Mouse (Mus musculus) left cerebral cortex, postnatal 10 days (tissue): ENCODE results near the gene Tsc1. TPM values are rescaled to one million over a fixed set of nuclear protein-coding genes. Genes with fewer than 3 reads are reported as not detected.

Experiments
- DNase-seq, 2 experiments: peaks; one replicate each; pipeline ENCODE4 v3.0.0; 2021 to 2022; ENCODE audit warnings: low spot score in 2 of 2, mixed read lengths in 1 of 2; ENCODE audit errors: extremely low spot score in 1 of 2
- intact Hi-C: fragments of 180-260 bp; cut with DNase I; formaldehyde crosslinking; loops from one replicate; pipeline ENCODE4 v1.15.1; 2025
- total RNA-seq, 2 experiments: library from RNA; stranded (reverse); gene quantifications; 2 replicates each; pipeline ENCODE4 v1.2.3; 2021

The Tsc1 gene
- total RNA-seq, 2 experiments from 2014 or later = 42.4 to 43.0 TPM

- DNase-seq = no peak
- intact Hi-C loops = no loop called here
Observed at GRCm38 (mm10) chr2:28611407-28611787, 29.6 kb upstream of the Tsc1 start.

DNA sequence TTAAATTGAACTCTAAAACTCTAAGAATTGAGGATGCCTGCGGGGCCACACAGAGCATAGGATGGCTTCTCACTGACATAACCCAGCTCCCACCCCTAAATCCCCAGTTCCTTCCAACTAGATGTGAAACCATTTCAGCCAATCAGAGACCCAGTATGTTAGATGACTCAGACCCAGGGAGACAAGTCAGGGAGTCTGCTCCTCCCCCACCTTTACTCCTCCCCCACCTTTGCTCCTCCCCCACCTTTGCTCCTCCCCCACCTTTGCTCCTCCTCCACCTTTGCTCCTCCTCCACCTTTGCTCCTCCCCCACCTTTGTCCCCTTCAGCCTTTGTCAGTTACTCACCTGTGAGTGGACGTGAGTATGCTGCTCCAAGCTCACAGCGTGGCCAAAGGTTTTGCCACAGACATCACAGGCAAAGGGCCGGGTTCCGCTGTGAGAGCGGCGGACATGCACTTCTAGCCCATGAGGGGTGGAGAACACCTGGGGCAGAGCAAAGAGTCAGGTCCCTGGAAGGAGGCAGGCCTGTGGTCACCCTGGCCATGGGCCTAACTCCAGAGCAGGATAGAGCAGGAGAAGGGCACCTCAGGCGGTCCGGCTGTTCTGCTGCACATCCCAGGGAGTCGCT is 28.5 kb upstream of the Tsc1 start:
- no peak for DNase-seq
- intact Hi-C loops = no loop called here

DNA sequence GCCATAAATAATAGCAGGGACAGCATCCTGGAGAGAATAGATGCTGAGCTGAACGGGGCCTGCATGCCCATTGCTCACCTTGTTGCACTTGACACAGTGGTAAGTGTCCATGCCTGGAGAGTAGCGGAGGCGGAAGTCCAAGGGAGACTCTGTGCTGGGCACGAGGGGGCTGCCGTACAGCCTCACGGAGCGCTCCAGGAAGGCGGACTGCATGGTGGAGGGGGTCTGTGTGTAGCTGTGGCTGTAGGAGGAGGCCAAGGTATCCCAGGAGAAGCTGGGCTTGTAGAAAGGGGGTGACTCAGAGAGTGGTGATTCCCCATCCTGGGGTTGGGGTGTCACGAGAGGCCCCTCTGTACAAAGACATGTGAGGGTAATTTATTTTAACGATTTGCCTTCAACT is 27.4 kb upstream of the Tsc1 start:
- intact Hi-C loops = no loop called here
- DNase-seq = no peak

GRCm38 (mm10) chr2:28616358-28616757 is 24.7 kb upstream of the Tsc1 start:
- no peak for DNase-seq
- intact Hi-C loops = no loop called here

DNA sequence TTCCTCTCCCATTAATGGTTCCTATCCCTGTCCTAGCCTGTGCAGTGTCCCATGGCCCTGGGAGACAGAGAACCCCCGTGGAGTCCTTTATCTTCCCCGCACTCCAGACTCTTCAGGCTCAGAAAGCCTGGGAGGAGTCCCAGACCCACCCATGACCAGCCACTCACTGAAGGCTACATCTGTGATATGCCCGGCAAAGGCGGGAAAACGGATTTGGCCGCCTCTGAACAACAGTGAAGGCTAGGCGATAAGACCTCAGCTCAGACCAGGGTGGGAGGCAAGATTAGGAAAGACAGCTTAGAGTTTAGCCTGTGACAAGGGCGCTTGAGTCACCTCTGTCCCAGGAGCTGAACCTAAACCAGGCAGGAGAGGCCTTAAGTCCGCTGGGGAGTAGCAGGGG is 24.2 kb upstream of the Tsc1 start:
- DNase-seq = no peak
- intact Hi-C loops = no loop called here

DNA sequence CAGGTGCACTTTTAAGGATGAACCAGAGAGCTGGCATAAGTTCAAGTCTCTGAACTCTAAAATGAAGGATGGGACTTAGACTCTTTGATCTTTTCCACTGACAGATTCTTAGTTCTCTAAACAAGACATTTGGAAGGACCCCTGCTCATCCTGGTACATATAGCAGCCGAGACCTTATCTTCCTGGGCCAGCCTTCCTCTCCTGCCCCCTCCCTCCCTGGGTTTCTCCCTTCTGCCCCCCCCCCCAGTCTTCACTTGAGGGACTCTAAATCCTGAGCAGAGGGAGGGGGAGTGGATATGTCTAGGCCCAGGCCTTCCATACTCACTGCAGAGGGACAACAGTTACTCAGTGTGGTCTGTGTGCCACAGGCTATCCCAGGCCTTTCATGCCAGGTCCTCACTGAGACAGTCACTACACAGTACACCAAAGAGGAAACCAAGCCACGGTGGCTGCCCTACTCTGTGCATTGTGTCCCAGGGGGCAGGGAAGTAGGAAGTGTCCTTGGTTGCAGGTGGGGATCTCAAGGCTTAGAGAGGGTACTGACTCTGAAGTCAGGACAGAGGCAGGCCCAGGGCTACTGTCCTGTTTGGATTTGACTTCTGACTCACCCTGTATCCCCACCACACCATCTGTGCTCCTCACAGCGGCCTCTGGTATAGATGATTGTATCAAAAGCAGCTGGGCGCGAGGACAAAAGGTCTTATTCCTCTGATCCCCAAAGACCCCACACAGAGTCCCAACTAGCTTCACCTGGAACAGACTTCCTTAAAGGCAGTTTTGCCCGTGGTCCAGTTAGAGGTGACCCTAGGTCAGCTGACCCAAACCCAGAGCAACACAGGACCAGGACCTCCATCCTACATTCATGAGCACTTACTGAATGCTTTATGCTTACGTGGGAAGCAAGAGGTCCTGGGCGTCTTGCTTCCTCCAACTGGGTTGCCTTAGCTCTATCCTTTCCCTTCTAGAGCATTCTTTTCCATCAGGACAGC is 23.2 kb upstream of the Tsc1 start:
- intact Hi-C loops = no loop called here
- DNase-seq = no peak

DNA sequence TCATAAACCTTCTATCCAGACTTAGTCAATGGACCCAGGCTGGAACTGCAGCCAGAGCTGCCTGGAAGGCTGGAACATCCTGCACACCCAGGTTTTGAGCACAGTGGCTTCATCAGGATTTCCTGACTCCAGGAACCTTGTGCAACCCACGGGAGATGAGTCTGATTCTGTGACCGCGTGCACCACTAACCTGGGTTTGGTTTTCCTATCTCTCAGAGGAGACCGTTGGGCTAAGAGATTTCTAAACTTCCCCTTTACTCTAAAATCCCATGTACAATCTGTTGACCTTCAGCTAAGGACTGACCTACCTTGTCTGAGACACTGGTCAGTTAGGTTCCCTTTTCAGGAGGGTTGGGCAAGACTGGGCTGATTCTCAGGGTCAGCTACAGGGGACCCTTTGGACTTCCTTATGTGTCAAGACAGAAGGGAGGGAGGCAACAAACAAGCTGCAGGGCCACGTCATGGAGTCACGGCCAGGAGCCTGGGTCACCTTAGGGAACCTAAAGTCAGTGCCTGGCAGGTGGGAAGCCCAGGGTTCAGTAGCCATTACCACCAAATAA is 22.2 kb upstream of the Tsc1 start:
- no peak for DNase-seq
- intact Hi-C loops = no loop called here

- no peak for DNase-seq
- intact Hi-C loops = no loop called here
Observed at GRCm38 (mm10) chr2:28619369-28619768, 21.7 kb upstream of the Tsc1 start.

GRCm38 (mm10) chr2:28620522-28620921 is 20.5 kb upstream of the Tsc1 start:
- intact Hi-C loops = loop anchor here (5.0 kb wide), 1 partner anchor 33 kb away; no protein-coding TSS in a partner anchor

DNA sequence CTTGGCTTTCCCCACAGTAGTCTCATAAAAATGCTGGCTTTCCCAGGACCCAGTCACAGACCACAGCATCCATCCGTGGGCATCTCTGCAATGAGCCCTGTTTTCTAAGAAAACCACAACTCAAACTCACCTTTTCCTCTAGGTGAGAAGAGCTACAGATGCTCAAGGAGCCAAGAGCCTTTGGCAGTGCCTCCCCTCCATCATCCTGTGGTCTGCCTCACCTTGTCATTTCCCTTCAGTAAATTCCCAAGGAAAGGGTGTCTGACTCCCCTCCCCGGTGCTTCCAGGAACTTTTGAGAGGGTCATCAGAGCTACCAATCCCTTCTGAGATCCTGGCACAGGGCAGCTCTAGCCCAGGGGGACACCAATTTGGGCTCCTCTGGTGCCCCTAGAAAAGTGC is 19.9 kb upstream of the Tsc1 start:
- intact Hi-C loops = loop anchor here (5.0 kb wide), 1 partner anchor 34 kb away; no protein-coding TSS in a partner anchor
- no peak for DNase-seq

More at GRCm38 (mm10) chr2:28620522-28620921, 20.5 kb upstream of the Tsc1 start:
- DNase-seq = no peak

DNA sequence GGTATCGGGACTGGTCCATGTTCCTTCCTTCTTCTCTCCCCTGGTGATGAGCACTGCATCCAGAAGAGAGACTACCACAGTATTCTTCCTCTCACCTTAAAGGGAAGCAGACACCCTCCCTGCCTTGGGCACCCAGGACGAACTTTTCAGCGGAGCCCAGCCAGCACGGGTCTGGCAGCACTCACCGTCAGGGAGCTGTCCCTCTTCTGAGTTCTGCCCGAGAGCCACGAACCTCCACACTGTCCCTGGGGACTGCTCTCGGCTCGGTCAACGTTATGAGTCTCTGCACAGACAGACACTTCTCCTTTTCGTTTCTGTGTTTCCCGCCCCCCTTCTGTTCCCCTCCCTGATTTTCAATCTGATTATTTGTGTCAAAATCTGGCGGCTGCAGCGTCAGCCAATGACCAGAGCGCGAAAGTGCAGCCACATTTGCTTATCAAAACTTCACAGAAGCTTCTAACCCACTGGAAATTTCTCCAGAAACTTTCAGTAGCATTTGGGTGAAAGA is 19.3 kb upstream of the Tsc1 start, which contains the start of gene Gfi1b:
TSS of gene Gfi1b (minus strand) at position 319 of the 508 bp plus-strand sequence.
- DNase-seq = no peak
- intact Hi-C loops = loop anchor here (5.0 kb wide), 1 partner anchor 34 kb away; no protein-coding TSS in a partner anchor

GRCm38 (mm10) chr2:28622521-28623124 is 18.4 kb upstream of the Tsc1 start:
- DNase-seq = peak in 1 of 2 experiments; percentile 43
- intact Hi-C loops = loop anchor here (5.0 kb wide), 1 partner anchor 35 kb away; no protein-coding TSS in a partner anchor

- intact Hi-C loops = loop anchor here (5.0 kb wide), 1 partner anchor 38 kb away; no protein-coding TSS in a partner anchor
Observed at GRCm38 (mm10) chr2:28624870-28625269, 16.2 kb upstream of the Tsc1 start.

DNA sequence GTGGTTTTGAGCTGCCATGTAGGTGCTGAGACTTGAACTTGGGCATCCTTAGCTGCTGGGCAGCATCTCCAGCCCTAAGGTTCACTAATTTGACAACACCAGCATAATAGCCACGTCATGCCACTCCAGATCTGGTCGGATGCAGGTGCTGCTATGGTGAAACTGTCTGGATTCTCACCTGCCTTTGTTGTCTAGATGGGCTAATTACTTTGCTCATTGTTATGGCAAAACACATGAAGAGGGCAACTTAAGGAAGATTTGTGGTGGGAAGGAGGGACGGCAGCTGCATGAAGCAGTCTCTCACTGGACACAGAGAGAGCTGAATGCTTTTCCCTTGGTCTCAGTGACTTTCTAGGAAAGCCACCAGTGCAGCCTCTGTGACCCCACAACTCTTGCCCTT is 15.0 kb upstream of the Tsc1 start:
- intact Hi-C loops = no loop called here
- no peak for DNase-seq

More at GRCm38 (mm10) chr2:28624870-28625269, 16.2 kb upstream of the Tsc1 start:
- no peak for DNase-seq

DNA sequence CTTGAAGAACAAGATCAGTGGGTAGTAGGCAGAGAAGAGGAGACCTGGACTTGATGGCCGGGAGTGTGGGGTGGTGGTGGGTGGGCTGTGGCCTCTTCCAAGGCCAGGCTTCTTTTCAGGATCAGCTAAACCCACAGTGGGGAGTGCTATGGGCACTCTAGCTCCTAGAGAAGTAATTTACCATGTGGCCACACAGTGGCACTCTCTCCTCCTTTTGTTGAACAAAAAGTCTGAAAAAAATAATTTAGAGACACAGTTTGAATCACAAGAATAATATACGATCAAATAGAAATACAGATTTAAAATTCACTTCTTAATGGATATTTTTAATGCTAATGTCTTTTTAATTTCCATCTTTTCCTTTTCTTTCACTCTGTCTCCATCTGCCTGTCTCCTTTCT is 13.0 kb upstream of the Tsc1 start:
- DNase-seq = no peak
- intact Hi-C loops = no loop called here

DNA sequence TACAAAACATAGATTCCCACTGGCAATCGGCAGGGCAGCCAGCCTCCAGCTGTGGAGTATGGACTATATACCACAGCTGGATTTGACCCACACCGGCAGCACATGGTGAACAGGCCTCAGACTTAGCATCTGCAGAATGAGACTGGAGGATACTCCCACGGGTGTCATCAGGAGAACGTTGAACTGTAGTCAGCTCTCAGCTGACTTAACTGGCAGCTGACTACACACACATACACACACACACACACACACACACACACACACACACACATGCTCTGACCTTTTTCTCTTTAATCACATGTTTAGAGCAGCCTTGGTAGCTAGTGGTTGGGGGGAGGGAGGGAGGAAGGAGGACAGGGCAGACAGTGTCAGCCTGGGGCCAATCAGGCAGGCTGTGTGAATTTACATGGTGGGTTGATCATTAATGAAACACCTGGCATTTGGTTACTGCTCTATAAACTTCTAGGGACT is 11.1 kb upstream of the Tsc1 start:
- DNase-seq = no peak
- intact Hi-C loops = no loop called here

DNA sequence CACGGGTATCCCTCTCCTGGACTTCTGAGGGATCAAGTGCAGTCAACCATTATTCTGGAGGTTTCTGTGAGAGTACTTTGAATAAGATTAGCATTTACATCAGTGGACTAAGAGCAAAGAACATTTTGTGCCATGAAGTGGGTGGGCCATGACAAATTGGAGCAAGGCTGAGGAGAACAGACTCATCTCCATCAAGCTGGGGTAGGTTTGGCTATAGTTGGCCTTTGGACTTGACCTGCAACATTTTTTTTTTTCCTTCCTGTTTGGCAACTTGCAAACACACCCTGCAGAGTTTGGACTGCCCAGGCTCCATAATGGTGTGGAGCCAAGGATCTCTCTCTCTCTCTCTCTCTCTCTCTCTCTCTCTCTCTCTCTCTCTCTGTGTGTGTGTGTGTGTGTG is 8.4 kb upstream of the Tsc1 start:
- no peak for DNase-seq
- intact Hi-C loops = no loop called here

GRCm38 (mm10) chr2:28633136-28633535 is 7.9 kb upstream of the Tsc1 start:
- intact Hi-C loops = no loop called here
- no peak for DNase-seq

GRCm38 (mm10) chr2:28635199-28635598 is 5.8 kb upstream of the Tsc1 start:
- DNase-seq = no peak
- intact Hi-C loops = no loop called here
